ENCODE assay signal across 18 mouse cellular contexts in genomic region chr19:55757403-55757802, GRCm38 (mm10). TPM values are rescaled to one million over a fixed set of nuclear protein-coding genes. Genes with fewer than 3 reads are reported as not detected.
A peak's percentile ranks its signal among the peaks of the same experiment; 100 is the strongest.
DNase-seq lines count a peak whose midpoint lies in the region; ATAC-seq and TF ChIP-seq lines count a peak whose summit lies in the region.
"Had no signal": no experiment of that assay in that cellular context is flagged by ENCODE, and none has a peak within 500 bp of the region (broad histone marks: within the 10 kb centered on the region; RNA-seq: fewer than 3 reads in every experiment).

No protein-coding gene starts in this region.

- H3K9me3 ChIP-seq in heart, embryonic 10.5 days = no peaks in the 10 kb centered on the region
- no peaks in the 10 kb centered on the region for H3K9me3 ChIP-seq in heart, embryonic 16.5 days (replicated peaks; ENCODE audit: control insufficient read depth, low read length)
- H3K9me3 ChIP-seq in liver, postnatal 0 days (ENCODE audit: low read length) = no peaks in the 10 kb centered on the region
- H3K9me3 ChIP-seq: forebrain, embryonic 12.5 days; liver, embryonic 13.5 days; midbrain, embryonic 13.5 days had no signal

- no peak for TF ChIP-seq EP300 in liver, postnatal 0 days (IDR thresholded peaks at IDR 0.05; ENCODE audit: low read depth)

- H3K4me2 ChIP-seq in heart, embryonic 16.5 days (ENCODE audit: low read depth, low read length) = peak overlapping the region; percentile 38
- no peak overlapping the region for H3K4me2 ChIP-seq in liver, postnatal 0 days (ENCODE audit: low read depth, low read length)
- H3K4me2 ChIP-seq: forebrain, embryonic 12.5 days; liver, embryonic 13.5 days; lung, embryonic 14.5 days had no signal

- H3K4me1 ChIP-seq in heart, embryonic 10.5 days = peaks cover 65% of the 10 kb centered on the region
- peaks cover 51% of the 10 kb centered on the region for H3K4me1 ChIP-seq in heart, embryonic 16.5 days (ENCODE audit: control insufficient read depth, insufficient read depth, low read length)
- peaks cover 9% of the 10 kb centered on the region for H3K4me1 ChIP-seq in liver, postnatal 0 days (ENCODE audit: insufficient read depth)

- H3K9ac ChIP-seq in heart, embryonic 16.5 days (ENCODE audit: low read length) = peak overlapping the region; percentile 44; the same call in 1 of the 2 replicates
- no peak overlapping the region for H3K9ac ChIP-seq in liver, postnatal 0 days (replicated peaks)
- H3K9ac ChIP-seq: forebrain, embryonic 12.5 days; liver, embryonic 13.5 days; lung, embryonic 14.5 days; midbrain, embryonic 13.5 days had no signal

- no peak for DNase-seq in heart, embryonic 10.5 days (ENCODE audit: low spot score)
- DNase-seq in heart, adult 11 months = no peak
- no peak for DNase-seq in heart, postnatal 36 days
- no peak for DNase-seq in liver, postnatal 0 days
- no peak for DNase-seq in liver
- peak; percentile 73 for DNase-seq in skeletal muscle tissue, adult 2 months (ENCODE audit: low read depth, low spot score)
- no peak for DNase-seq in adrenal gland, adult 8-10 months
- DNase-seq: adrenal gland, postnatal 36 days; cerebellum, adult 9-10 months; kidney, adult 9 months; kidney, postnatal 25 days; left cerebral cortex, postnatal 4 days; liver, embryonic 13.5 days; lung, embryonic 14.5 days had no signal

- H3K27ac ChIP-seq in heart, embryonic 10.5 days = peak overlapping the region; percentile 75
- peak overlapping the region; percentile 83 for H3K27ac ChIP-seq in heart, embryonic 16.5 days (ENCODE audit: low read length)
- H3K27ac ChIP-seq in liver, postnatal 0 days (ENCODE audit: low read depth) = 0 out of 2 replicates have a peak overlapping the region, but pooled peaks have one; percentile 4
- H3K27ac ChIP-seq: forebrain, embryonic 12.5 days; liver, embryonic 13.5 days had no signal

- peak; percentile 77 for ATAC-seq in heart, embryonic 16.5 days (replicated peaks; ENCODE audit: extremely low read depth, insufficient read depth, low FRiP score)
- ATAC-seq in liver, postnatal 0 days = no peak
- ATAC-seq: midbrain, embryonic 13.5 days had no signal

- intact Hi-C loops in heart, postnatal 36 days (cut with DNase I) = no loop called here

- TF ChIP-seq CTCF in liver, postnatal 0 days (IDR thresholded peaks at IDR 0.05; ENCODE audit: low read depth) = no peak

- WGBS in heart, embryonic 10.5 days = 52% methylated on average over 6 of the region's 6 CpGs
- WGBS in heart, embryonic 16.5 days = 57% methylated on average over 6 of the region's 6 CpGs
- WGBS in liver, postnatal 0 days (ENCODE audit: insufficient replicate concordance) = 67% methylated on average over 6 of the region's 6 CpGs

- H3K4me3 ChIP-seq in heart, embryonic 10.5 days = no peak overlapping the region; the same call in 1 of the 2 replicates
- H3K4me3 ChIP-seq in heart, embryonic 16.5 days (ENCODE audit: low read length) = no peak overlapping the region; the same call in 1 of the 2 replicates
- no peak overlapping the region for H3K4me3 ChIP-seq in liver, postnatal 0 days (ENCODE audit: low read depth, low read length)
- H3K4me3 ChIP-seq: erythroblast, embryonic 14.5 days; forebrain, embryonic 12.5 days; liver, embryonic 13.5 days; midbrain, embryonic 13.5 days had no signal

- H3K36me3 ChIP-seq in heart, embryonic 10.5 days = peaks cover 18% of the 10 kb centered on the region
- H3K36me3 ChIP-seq in heart, embryonic 16.5 days (ENCODE audit: control insufficient read depth, insufficient read depth) = no peaks in the 10 kb centered on the region
- H3K36me3 ChIP-seq in liver, postnatal 0 days (replicated peaks; ENCODE audit: insufficient read depth, low read length) = no peaks in the 10 kb centered on the region

- no peaks in the 10 kb centered on the region for H3K27me3 ChIP-seq in heart, embryonic 10.5 days (ENCODE audit: insufficient read depth, poor library complexity, severe bottlenecking)
- no peaks in the 10 kb centered on the region for H3K27me3 ChIP-seq in heart, embryonic 16.5 days (ENCODE audit: control insufficient read depth, insufficient read depth, low read length)
- no peaks in the 10 kb centered on the region for H3K27me3 ChIP-seq in liver, postnatal 0 days (ENCODE audit: insufficient read depth, low read length)
- H3K27me3 ChIP-seq: midbrain, embryonic 13.5 days had no signal

RNA-seq across cellular contexts. Expression of gene Tcf7l2, which starts 15.8 kb away (rescaled TPM):
- 53.2 and 61.8 TPM in 2 replicates for polyA plus RNA-seq in heart, embryonic 10.5 days (2016; fragmentation: Nextera tagmentation; extraction: Ambion mirVana)
- 36.6 and 45.6 TPM in 2 replicates for polyA plus RNA-seq in heart, embryonic 16.5 days (2015; fragmentation: Nextera tagmentation; extraction: Ambion mirVana)
- total RNA-seq in heart, postnatal 36 days (2021) = 10 to 100 TPM; 11.9 to 17.9 TPM
- polyA plus RNA-seq in liver, postnatal 0 days (2015; fragmentation: Nextera tagmentation; extraction: Ambion mirVana) = 18.8 and 21.6 TPM in 2 replicates
- total RNA-seq in adrenal gland, adult 8-10 months (2022) = 10 to 100 TPM; 15.4 to 39.4 (median 26.8) TPM

Comparison
In these comparisons a context has a peak if more than half of its experiments do, and no peak if none do; other contexts are left out.
1. H3K27ac ChIP-seq: peak in every context shown above with its lines; median percentile 83 in heart, embryonic 16.5 days; 75 in heart, embryonic 10.5 days; 4 in liver, postnatal 0 days.